Comparison of ENCODE assay signal across 11 mouse cellular contexts in the genomic region with DNA sequence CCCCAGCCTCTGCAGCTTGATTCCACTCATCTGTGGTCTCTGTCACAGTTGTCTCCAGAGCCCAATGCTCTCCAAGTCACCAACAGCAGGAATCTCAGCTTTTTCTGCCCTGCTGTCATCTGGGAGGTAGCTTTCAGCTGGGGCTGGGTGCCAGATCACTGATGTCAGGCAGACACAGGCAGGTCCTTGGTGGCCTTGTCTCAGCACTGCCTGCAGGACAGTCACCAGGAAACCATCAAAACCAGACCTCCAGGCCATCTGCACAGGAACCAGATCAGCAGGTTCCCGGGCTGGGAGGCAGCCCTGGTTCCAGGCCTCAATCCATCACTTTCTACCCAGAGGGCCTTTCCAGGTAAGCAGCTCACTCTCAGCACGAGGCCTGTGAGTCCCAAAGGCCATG. TPM values are rescaled to one million over a fixed set of nuclear protein-coding genes. Genes with fewer than 3 reads are reported as not detected.
A peak's percentile ranks its signal among the peaks of the same experiment; 100 is the strongest.
DNase-seq lines count a peak whose midpoint lies in the region; ATAC-seq lines count a peak whose summit lies in the region.
"Had no signal": no experiment of that assay in that cellular context is flagged by ENCODE, and none has a peak within 500 bp of the region (broad histone marks: within the 10 kb centered on the region; RNA-seq: fewer than 3 reads in every experiment).

No protein-coding gene starts in this region.

- H3K4me3 ChIP-seq in limb, embryonic 13.5 days: no peak overlapping the region
- no peak overlapping the region for H3K4me3 ChIP-seq in limb, embryonic 10.5 days
- no peak overlapping the region for H3K4me3 ChIP-seq in heart, embryonic 14.5 days (ENCODE audit: control insufficient read depth in 1 of 2, insufficient read depth in 1 of 2, low read depth in 1 of 2, low read length in 2 of 2)
- H3K4me3 ChIP-seq in forebrain, embryonic 11.5 days (ENCODE audit: low read depth, low read length): no peak overlapping the region

- 0 out of 2 replicates have a peak overlapping the region, but pooled peaks have one; percentile 8 for H3K9ac ChIP-seq in limb, embryonic 13.5 days
- 0 out of 2 replicates have a peak overlapping the region, but pooled peaks have one; percentile 16 for H3K9ac ChIP-seq in heart, embryonic 14.5 days (ENCODE audit: low read length)
- no peak overlapping the region for H3K9ac ChIP-seq in forebrain, embryonic 11.5 days (ENCODE audit: low read length)

- peak; percentile 28 for DNase-seq in gastrocnemius, postnatal 14 days
- no peak for DNase-seq in gastrocnemius, adult 8-10 months (ENCODE audit: low spot score in 2 of 2)
- DNase-seq in limb, embryonic 10.5 days (ENCODE audit: low spot score): no peak
- peak; percentile 77 for DNase-seq in adrenal gland, postnatal 25 days
- no peak for DNase-seq in forebrain, embryonic 11.5 days (ENCODE audit: low spot score)
- DNase-seq in spleen, adult 12 weeks (ENCODE audit: low spot score): no peak
- DNase-seq: embryo, embryonic 11 days; gastrocnemius, postnatal 10 days had no signal

- peaks cover 29% of the 10 kb centered on the region for H3K4me1 ChIP-seq in limb, embryonic 13.5 days
- peaks cover 15% of the 10 kb centered on the region for H3K4me1 ChIP-seq in limb, embryonic 10.5 days
- peaks cover 32 to 61% of the 10 kb centered on the region in 2 experiments for H3K4me1 ChIP-seq in heart, embryonic 14.5 days (ENCODE audit: control insufficient read depth in 2 of 2, insufficient read depth in 2 of 2, low read length in 2 of 2)
- H3K4me1 ChIP-seq in forebrain, embryonic 11.5 days (replicated peaks; ENCODE audit: control insufficient read depth, insufficient read depth, low read length): peaks cover 3% of the 10 kb centered on the region; the same call in 1 of the 2 replicates

- no peak overlapping the region for H3K4me2 ChIP-seq in limb, embryonic 13.5 days (replicated peaks)
- H3K4me2 ChIP-seq in heart, embryonic 14.5 days (ENCODE audit: low read length): no peak overlapping the region
- H3K4me2 ChIP-seq in forebrain, embryonic 11.5 days (ENCODE audit: low read depth, low read length, severe bottlenecking): no peak overlapping the region

- 31% methylated on average over 2 of the region's 2 CpGs for WGBS in limb, embryonic 13.5 days
- 42% methylated on average over 2 of the region's 2 CpGs for WGBS in limb, embryonic 10.5 days
- 44% methylated on average over 2 of the region's 2 CpGs for whole genome bisulfite sequencing in heart, embryonic 14.5 days
- 74% methylated on average over 2 of the region's 2 CpGs for WGBS in forebrain, embryonic 11.5 days

- ATAC-seq in limb, embryonic 13.5 days (ENCODE audit: low FRiP score, low read depth): no peak
- ATAC-seq in heart, embryonic 14.5 days (ENCODE audit: insufficient number of reproducible peaks, insufficient read depth, low FRiP score, low read depth): no peak
- no peak for ATAC-seq in forebrain, embryonic 11.5 days (replicated peaks; ENCODE audit: low FRiP score)
- ATAC-seq: inflammation-experienced regulatory T-cells, adult 6 months had no signal

- H3K9me3 ChIP-seq in limb, embryonic 13.5 days: no peaks in the 10 kb centered on the region
- H3K9me3 ChIP-seq in limb, embryonic 10.5 days (replicated peaks): no peaks in the 10 kb centered on the region
- H3K9me3 ChIP-seq in heart, embryonic 14.5 days (ENCODE audit: control insufficient read depth, low read length): no peaks in the 10 kb centered on the region
- no peaks in the 10 kb centered on the region for H3K9me3 ChIP-seq in forebrain, embryonic 11.5 days (ENCODE audit: control insufficient read depth, low read length)

- H3K36me3 ChIP-seq in limb, embryonic 13.5 days: no peaks in the 10 kb centered on the region
- H3K36me3 ChIP-seq in limb, embryonic 10.5 days: no peaks in the 10 kb centered on the region
- H3K36me3 ChIP-seq in heart, embryonic 14.5 days (ENCODE audit: control insufficient read depth, insufficient read depth, low read length): no peaks in the 10 kb centered on the region
- no peaks in the 10 kb centered on the region for H3K36me3 ChIP-seq in forebrain, embryonic 11.5 days (ENCODE audit: control insufficient read depth, insufficient read depth, low read length)

- no peak overlapping the region for H3K27ac ChIP-seq in limb, embryonic 13.5 days
- no peak overlapping the region for H3K27ac ChIP-seq in limb, embryonic 10.5 days
- peak overlapping the region in 1 of 2 experiments; percentile 52; a peak in 1 of 4 replicates for H3K27ac ChIP-seq in heart, embryonic 14.5 days (replicated peaks in 1 of 2; ENCODE audit: control insufficient read depth in 1 of 2, insufficient read depth in 1 of 2, low read depth in 2 of 2, low read length in 2 of 2)
- H3K27ac ChIP-seq in forebrain, embryonic 11.5 days (ENCODE audit: low read depth, low read length): no peak overlapping the region

- intact Hi-C loops in gastrocnemius, postnatal 14 days (cut with DNase I; ENCODE audit: low total_unique reads): no loop called here

- no peaks in the 10 kb centered on the region for H3K27me3 ChIP-seq in limb, embryonic 13.5 days
- no peaks in the 10 kb centered on the region for H3K27me3 ChIP-seq in limb, embryonic 10.5 days (ENCODE audit: low read depth, poor library complexity, severe bottlenecking)
- H3K27me3 ChIP-seq in heart, embryonic 14.5 days (ENCODE audit: control insufficient read depth, insufficient read depth, low read length): no peaks in the 10 kb centered on the region
- no peaks in the 10 kb centered on the region for H3K27me3 ChIP-seq in forebrain, embryonic 11.5 days (ENCODE audit: control insufficient read depth, insufficient read depth, low read length)

RNA-seq across cellular contexts. Expression of a gene that starts 16.7 kb away (rescaled TPM):
- under 1 TPM; 0.53 to 0.69 TPM for total RNA-seq in gastrocnemius, postnatal 14 days (2021)
- total RNA-seq in gastrocnemius, adult 8-10 months (2022): 1 to 10 TPM; 3.8 to 5.2 (median 4.3) TPM
- 1.6 and 1.7 TPM in 2 replicates for polyA plus RNA-seq in limb, embryonic 13.5 days (2015; fragmentation: Nextera tagmentation; extraction: Ambion mirVana)
- polyA plus RNA-seq in limb, embryonic 10.5 days (2016; fragmentation: Nextera tagmentation; extraction: Ambion mirVana): 0.99 and 1.9 TPM in 2 replicates
- 10.6 and 11.4 TPM in 2 replicates for total RNA-seq in adrenal gland, postnatal 25 days (2021)
- polyA plus RNA-seq in heart, embryonic 14.5 days (2014; fragmentation: Nextera tagmentation; extraction: Ambion mirVana): 39.3 and 39.7 TPM in 2 replicates
- 0.53 and 0.75 TPM in 2 replicates for polyA plus RNA-seq in forebrain, embryonic 11.5 days (2014; fragmentation: Nextera tagmentation; extraction: Ambion mirVana)

RNA-seq across cellular contexts. Expression of a gene that starts 35.5 kb away (rescaled TPM):
- total RNA-seq in gastrocnemius, postnatal 14 days (2021): 10 to 100 TPM; 23.4 to 27.3 TPM
- total RNA-seq in gastrocnemius, adult 8-10 months (2022): 10 to 100 TPM; 23.8 to 29.1 (median 26.4) TPM
- 128 and 132 TPM in 2 replicates for polyA plus RNA-seq in limb, embryonic 13.5 days (2015; fragmentation: Nextera tagmentation; extraction: Ambion mirVana)
- 105 and 116 TPM in 2 replicates for polyA plus RNA-seq in limb, embryonic 10.5 days (2016; fragmentation: Nextera tagmentation; extraction: Ambion mirVana)
- total RNA-seq in adrenal gland, postnatal 25 days (2021): 75.0 and 77.5 TPM in 2 replicates
- polyA plus RNA-seq in heart, embryonic 14.5 days (2014; fragmentation: Nextera tagmentation; extraction: Ambion mirVana): 74.5 and 82.8 TPM in 2 replicates
- 99.2 and 110 TPM in 2 replicates for polyA plus RNA-seq in forebrain, embryonic 11.5 days (2014; fragmentation: Nextera tagmentation; extraction: Ambion mirVana)

Comparison
In these comparisons a context has a peak if more than half of its experiments do, and no peak if none do; other contexts are left out.
1. DNase-seq: peak in gastrocnemius, postnatal 14 days (single experiment) and adrenal gland, postnatal 25 days (single experiment); none in gastrocnemius, adult 8-10 months (0 of 2), limb, embryonic 10.5 days (single experiment), forebrain, embryonic 11.5 days (single experiment) and spleen, adult 12 weeks (single experiment).
2. RNA of a gene that starts 16.7 kb away (polyA plus RNA-seq): 39.3 to 39.7 TPM in heart, embryonic 14.5 days; 1.6 to 1.7 TPM in limb, embryonic 13.5 days, 0.99 to 1.9 TPM in limb, embryonic 10.5 days and 0.53 to 0.75 TPM in forebrain, embryonic 11.5 days; every median in the first group is over 10 times any median in the second.